Mouse (Mus musculus): ENCODE measurements at regions not wholly inside any gene's neighbourhood (a gene's known extent, or its start where the extent isn't known, plus 50 kb on each side); places are given as distances from the start of the nearest gene placed in this dataset.
"Not testable (repeated sequence)": the region's sequence is repeated elsewhere in the genome, so short reads cannot be mapped to it uniquely, and the experiment has no call there.

- Histone ChIP-seq H3K9me3 (no peaks in the 10 kb centered on the region), H3K9ac (replicated peaks) (no peak overlapping the region), H3K4me1 (replicated peaks) (peaks cover 5% of the 10 kb centered on the region), H3K27ac (no peak overlapping the region), H3K4me3 (replicated peaks) (no peak overlapping the region), H3K27me3 (no peaks in the 10 kb centered on the region), H3K4me2 (replicated peaks) (no peak overlapping the region), H3K36me3 (no peaks in the 10 kb centered on the region)
- 85% methylated on average over 3 of the region's 3 CpGs for WGBS
- no peak for ATAC-seq
Observed at GRCm38 (mm10) chr2:94772801-94773200, 334.9 kb upstream of the Api5 start.

- ATAC-seq: peak; percentile 73
- Histone ChIP-seq H3K4me1 (replicated peaks) (peaks cover 5% of the 10 kb centered on the region), H3K27me3 (no peaks in the 10 kb centered on the region), H3K27ac (no peak overlapping the region), H3K9ac (replicated peaks) (no peak overlapping the region), H3K4me2 (replicated peaks) (no peak overlapping the region), H3K4me3 (replicated peaks) (no peak overlapping the region), H3K36me3 (no peaks in the 10 kb centered on the region), H3K9me3 (no peaks in the 10 kb centered on the region)
- WGBS: 37% methylated on average over 4 of the region's 4 CpGs
Observed at GRCm38 (mm10) chr2:94772268-94772667, 334.3 kb upstream of the Api5 start.

GRCm38 (mm10) chr2:94766524-94766923 lies 328.6 kb upstream of the Api5 start:
- Histone ChIP-seq H3K27ac (no peak overlapping the region), H3K36me3 (no peaks in the 10 kb centered on the region), H3K4me1 (replicated peaks) (peaks cover 12% of the 10 kb centered on the region), H3K27me3 (no peaks in the 10 kb centered on the region), H3K9me3 (no peaks in the 10 kb centered on the region), H3K9ac (replicated peaks) (no peak overlapping the region), H3K4me2 (replicated peaks) (no peak overlapping the region), H3K4me3 (replicated peaks) (no peak overlapping the region)
- WGBS: 94% methylated on average over 2 of the region's 2 CpGs
- ATAC-seq: no peak

- Histone ChIP-seq H3K9me3 (no peaks in the 10 kb centered on the region), H3K4me3 (replicated peaks) (no peak overlapping the region), H3K36me3 (no peaks in the 10 kb centered on the region), H3K9ac (replicated peaks) (no peak overlapping the region), H3K27ac (peak overlapping the region; percentile 67; the same call in 1 of the 2 replicates), H3K4me1 (replicated peaks) (peaks cover 12% of the 10 kb centered on the region), H3K4me2 (replicated peaks) (peak overlapping the region; percentile 37), H3K27me3 (no peaks in the 10 kb centered on the region)
- WGBS: 8% methylated on average over 8 of the region's 8 CpGs
- ATAC-seq: peak; percentile 90
Observed at GRCm38 (mm10) chr2:94764852-94765435, 327.0 kb upstream of the Api5 start.

GRCm38 (mm10) chr2:94764451-94764850 lies 326.5 kb upstream of the Api5 start:
- peak overlapping the region; percentile 37; the same call in 1 of the 2 replicates for H3K4me2 ChIP-seq (replicated peaks)
- H3K9ac ChIP-seq (replicated peaks): no peak overlapping the region
- ATAC-seq: peak; percentile 56
- WGBS: under 1% methylated on average over 3 of the region's 3 CpGs
- H3K4me3 ChIP-seq (replicated peaks): no peak overlapping the region
- peaks cover 12% of the 10 kb centered on the region for H3K4me1 ChIP-seq (replicated peaks)
- no peaks in the 10 kb centered on the region for H3K36me3 ChIP-seq
- H3K27me3 ChIP-seq: no peaks in the 10 kb centered on the region
- no peaks in the 10 kb centered on the region for H3K9me3 ChIP-seq
- no peak overlapping the region for H3K27ac ChIP-seq

GRCm38 (mm10) chr2:94748161-94748711 lies 310.3 kb upstream of the Api5 start:
- ATAC-seq: no peak
- H3K4me2 ChIP-seq (replicated peaks): no peak overlapping the region
- no peaks in the 10 kb centered on the region for H3K27me3 ChIP-seq
- H3K9me3 ChIP-seq: no peaks in the 10 kb centered on the region
- 92% methylated on average over 3 of the region's 3 CpGs for whole genome bisulfite sequencing
- H3K36me3 ChIP-seq: no peaks in the 10 kb centered on the region
- no peak overlapping the region for H3K27ac ChIP-seq
- H3K4me3 ChIP-seq (replicated peaks): no peak overlapping the region
- H3K4me1 ChIP-seq (replicated peaks): no peaks in the 10 kb centered on the region
- H3K9ac ChIP-seq (replicated peaks): no peak overlapping the region

- peaks cover 16% of the 10 kb centered on the region for H3K4me1 ChIP-seq (replicated peaks)
- H3K9me3 ChIP-seq: no peaks in the 10 kb centered on the region
- ATAC-seq: no peak
- 73% methylated on average over 5 of the region's 5 CpGs for WGBS
- no peak overlapping the region for H3K4me2 ChIP-seq (replicated peaks)
- H3K27me3 ChIP-seq: no peaks in the 10 kb centered on the region
- H3K27ac ChIP-seq: no peak overlapping the region
- H3K4me3 ChIP-seq (replicated peaks): no peak overlapping the region
- no peak overlapping the region for H3K9ac ChIP-seq (replicated peaks)
- no peaks in the 10 kb centered on the region for H3K36me3 ChIP-seq
Observed at GRCm38 (mm10) chr2:94729791-94730190, 291.9 kb upstream of the Api5 start.

GRCm38 (mm10) chr2:94699383-94699782 lies 261.4 kb upstream of the Api5 start:
- WGBS: 19% methylated on average over 1 of the region's 1 CpGs
- Histone ChIP-seq H3K27ac (no peak overlapping the region), H3K4me2 (replicated peaks) (no peak overlapping the region), H3K4me3 (replicated peaks) (no peak overlapping the region), H3K9me3 (no peaks in the 10 kb centered on the region), H3K36me3 (no peaks in the 10 kb centered on the region), H3K27me3 (no peaks in the 10 kb centered on the region), H3K4me1 (replicated peaks) (no peaks in the 10 kb centered on the region), H3K9ac (replicated peaks) (no peak overlapping the region)
- no peak; the same call in 1 of the 2 replicates for ATAC-seq

- no peak overlapping the region for H3K4me3 ChIP-seq (replicated peaks)
- H3K27ac ChIP-seq: no peak overlapping the region
- 79% methylated on average over 3 of the region's 3 CpGs for WGBS
- no peaks in the 10 kb centered on the region for H3K4me1 ChIP-seq (replicated peaks)
- no peaks in the 10 kb centered on the region for H3K27me3 ChIP-seq
- no peak for ATAC-seq
- no peaks in the 10 kb centered on the region for H3K9me3 ChIP-seq
- no peaks in the 10 kb centered on the region for H3K36me3 ChIP-seq
- no peak overlapping the region for H3K4me2 ChIP-seq (replicated peaks)
- H3K9ac ChIP-seq (replicated peaks): no peak overlapping the region
Observed at GRCm38 (mm10) chr2:94695212-94695611, 257.3 kb upstream of the Api5 start.

GRCm38 (mm10) chr2:94690560-94690959 lies 252.6 kb upstream of the Api5 start:
- H3K27me3 ChIP-seq: no peaks in the 10 kb centered on the region
- H3K4me3 ChIP-seq (replicated peaks): no peak overlapping the region
- H3K9ac ChIP-seq (replicated peaks): no peak overlapping the region
- 67% methylated on average over 4 of the region's 4 CpGs for WGBS
- no peaks in the 10 kb centered on the region for H3K9me3 ChIP-seq
- no peaks in the 10 kb centered on the region for H3K4me1 ChIP-seq (replicated peaks)
- H3K4me2 ChIP-seq (replicated peaks): no peak overlapping the region
- no peak overlapping the region for H3K27ac ChIP-seq
- no peaks in the 10 kb centered on the region for H3K36me3 ChIP-seq
- ATAC-seq: no peak

GRCm38 (mm10) chr2:94685619-94686018 lies 247.7 kb upstream of the Api5 start:
- not testable (repeated sequence) for H3K9ac ChIP-seq (replicated peaks); H3K27me3 ChIP-seq; H3K27ac ChIP-seq; H3K4me3 ChIP-seq (replicated peaks); H3K36me3 ChIP-seq; H3K4me1 ChIP-seq (replicated peaks); H3K4me2 ChIP-seq (replicated peaks); H3K9me3 ChIP-seq; ATAC-seq
- 93% methylated on average over 5 of the region's 5 CpGs for WGBS

- 89% methylated on average over 6 of the region's 6 CpGs for WGBS
- no peak for ATAC-seq
- no peaks in the 10 kb centered on the region for H3K4me1 ChIP-seq (replicated peaks)
Observed at GRCm38 (mm10) chr2:94680096-94680765, 242.3 kb upstream of the Api5 start.

More at GRCm38 (mm10) chr2:94680096-94680765, 242.3 kb upstream of the Api5 start:
- Histone ChIP-seq H3K9me3 (no peaks in the 10 kb centered on the region), H3K27me3 (no peaks in the 10 kb centered on the region), H3K4me2 (replicated peaks) (no peak overlapping the region), H3K36me3 (no peaks in the 10 kb centered on the region), H3K9ac (replicated peaks) (no peak overlapping the region), H3K4me3 (replicated peaks) (no peak overlapping the region), H3K27ac (no peak overlapping the region)

Data from midbrain, embryonic 13.5 days (tissue).